Mouse (Mus musculus) megakaryocyte, embryonic 14.5 days (primary cell): ENCODE results near the gene H2-Eb2.

ENCODE experiments used
- FLI1 ChIP-seq: IDR thresholded peaks from 2 replicates; pipeline ENCODE4 v1.6.1; 2012; ENCODE audit warnings: low read length, inconsistent platforms, mixed read lengths
- GATA1 ChIP-seq: IDR thresholded peaks from 3 replicates; pipeline ENCODE4 v1.6.1; 2012; ENCODE audit warnings: mixed read lengths, low read length, inconsistent platforms, borderline replicate concordance

DNA sequence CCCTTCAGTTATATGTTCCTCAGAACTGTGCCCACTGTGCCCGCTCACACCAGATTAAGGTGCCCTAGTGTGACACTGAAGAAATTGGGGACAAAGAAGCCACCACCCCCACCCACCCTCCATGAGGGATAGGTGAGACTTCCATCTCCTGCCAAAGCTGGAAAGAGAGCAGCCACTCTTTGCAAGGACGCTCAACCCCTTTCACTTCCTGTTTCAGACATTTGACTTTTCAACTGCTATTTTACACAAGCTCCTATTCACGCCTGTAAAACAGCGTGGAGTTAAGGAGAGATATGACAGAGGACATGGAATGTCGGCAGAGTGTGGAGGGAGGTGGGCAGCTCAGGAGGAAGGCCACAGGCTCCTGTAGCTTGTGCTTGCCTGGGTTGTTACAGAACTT, 39.0 kb upstream of the H2-Eb2 start:
- no peak for TF ChIP-seq GATA1
- TF ChIP-seq FLI1, result no peak
